Mouse (Mus musculus) limb, embryonic 15.5 days (tissue): ENCODE results near the gene Patz1. TPM values are rescaled to one million over a fixed set of nuclear protein-coding genes. Genes with fewer than 3 reads are reported as not detected.
A peak's percentile ranks its signal among the peaks of the same experiment; 100 is the strongest.

Experiments used
- ATAC-seq: fragments of 200-750 bp; cut with Nextera tagmentation; 2 replicates; pipeline ENCODE4 v1.8.0; 2017; ENCODE audit warnings: low read depth, moderate TSS enrichment; ENCODE audit not compliant: insufficient number of reproducible peaks, low FRiP score, low TSS enrichment
- H3K27ac ChIP-seq: fragments of 300-500 bp; sonication (generic); 2 replicates; pipeline ENCODE4 v1.5.1; 2015; ENCODE audit warnings: moderate library complexity, mild to moderate bottlenecking, inconsistent platforms
- H3K27me3 ChIP-seq: fragments of 300-500 bp; sonication (generic); 2 replicates; pipeline ENCODE4 v1.6.1; 2015; ENCODE audit warnings: inconsistent platforms
- H3K36me3 ChIP-seq: fragments of 300-500 bp; sonication (generic); 2 replicates; pipeline ENCODE4 v1.6.1; 2015; ENCODE audit warnings: inconsistent platforms
- H3K4me1 ChIP-seq: fragments of 300-500 bp; sonication (generic); 2 replicates; pipeline ENCODE4 v1.6.1; 2015; ENCODE audit warnings: inconsistent platforms
- H3K4me2 ChIP-seq: fragments of 300-500 bp; sonication (generic); 2 replicates; pipeline ENCODE4 v1.6.1; 2015; ENCODE audit warnings: mild to moderate bottlenecking, inconsistent platforms
- H3K4me3 ChIP-seq: fragments of 300-500 bp; sonication (generic); 2 replicates; pipeline ENCODE4 v1.5.1; 2015; ENCODE audit warnings: mild to moderate bottlenecking, inconsistent platforms
- H3K9ac ChIP-seq: fragments of 300-500 bp; sonication (generic); 2 replicates; pipeline ENCODE4 v1.6.1; 2015; ENCODE audit warnings: inconsistent platforms
- H3K9me3 ChIP-seq: fragments of 300-500 bp; sonication (generic); 2 replicates; pipeline ENCODE4 v1.6.1; 2016; ENCODE audit warnings: inconsistent platforms
- WGBS: fragments of 180-500 bp; shearing (Covaris S2); methylation state at CpG from one replicate; pipeline ENCODE4 v1.1.7; 2015; 5-methylcytosine and 5-hydroxymethylcytosine counted together
- polyA plus RNA-seq: library from polyadenylated mRNA; unstranded; fragments of >200 nt; fragmentation: Nextera tagmentation; extraction: Ambion mirVana; gene quantifications from 2 replicates; pipeline ENCODE4 v1.2.1, GENCODE M21; 2015

Patz1 gene
- polyA plus RNA-seq, 1 experiment from 2014 or later, result 32.3 TPM

DNA sequence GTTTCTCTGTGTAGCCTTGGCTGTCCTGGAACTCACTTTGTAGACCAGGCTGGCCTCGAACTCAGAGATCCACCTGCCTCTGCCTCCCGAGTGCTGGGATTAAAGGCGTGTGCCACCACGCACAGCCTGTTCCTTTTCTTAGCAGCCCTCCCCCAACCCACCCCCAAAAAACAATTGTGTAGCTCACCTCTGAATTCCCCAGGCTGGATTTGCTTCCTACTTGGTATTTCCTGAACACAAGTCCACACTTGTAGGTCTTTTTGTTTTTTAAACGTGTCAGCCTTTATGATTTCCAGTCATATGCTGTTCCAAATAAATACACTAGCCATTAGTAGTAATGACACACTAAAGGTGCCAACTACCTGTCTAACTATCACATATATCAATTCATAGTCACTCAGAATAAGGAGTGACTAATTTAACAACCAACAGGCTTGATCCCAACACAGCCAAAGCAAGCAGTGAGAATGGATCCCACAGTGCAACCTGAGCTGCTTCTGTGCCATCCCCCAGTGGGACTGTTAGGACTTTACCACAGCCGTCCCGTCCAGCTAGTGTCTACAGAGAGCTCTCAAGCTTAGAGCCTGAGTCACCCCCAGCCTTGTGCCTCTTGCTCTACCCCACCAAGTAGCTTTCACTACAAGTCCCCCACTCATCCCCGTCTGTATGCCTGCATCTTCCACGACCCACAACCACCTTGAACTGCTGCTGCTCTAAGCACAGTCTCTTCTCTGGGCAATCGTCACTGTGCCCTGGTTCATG, 23.1 kb downstream of the Patz1 start:
- Histone ChIP-seq H3K27me3 (no peaks in the 10 kb centered on the region), H3K36me3 (peaks cover 54% of the 10 kb centered on the region), H3K9ac (no peak overlapping the region), H3K4me2 (no peak overlapping the region), H3K4me3 (no peak overlapping the region), H3K27ac (no peak overlapping the region), H3K4me1 (no peaks in the 10 kb centered on the region; the same call in 1 of the 2 replicates), H3K9me3 (no peaks in the 10 kb centered on the region)
- 66% methylated on average over 10 of the region's 10 CpGs for WGBS
- ATAC-seq, result no peak

- Histone ChIP-seq H3K4me1 (no peaks in the 10 kb centered on the region; the same call in 1 of the 2 replicates), H3K27me3 (no peaks in the 10 kb centered on the region), H3K9me3 (no peaks in the 10 kb centered on the region), H3K4me2 (no peak overlapping the region), H3K4me3 (no peak overlapping the region), H3K9ac (no peak overlapping the region), H3K36me3 (peaks cover 44% of the 10 kb centered on the region), H3K27ac (no peak overlapping the region)
- 96% methylated on average over 1 of the region's 1 CpGs for WGBS
- no peak for ATAC-seq
Measured at GRCm38 (mm10) chr11:3313294-3313693, 24.6 kb downstream of the Patz1 start.

DNA sequence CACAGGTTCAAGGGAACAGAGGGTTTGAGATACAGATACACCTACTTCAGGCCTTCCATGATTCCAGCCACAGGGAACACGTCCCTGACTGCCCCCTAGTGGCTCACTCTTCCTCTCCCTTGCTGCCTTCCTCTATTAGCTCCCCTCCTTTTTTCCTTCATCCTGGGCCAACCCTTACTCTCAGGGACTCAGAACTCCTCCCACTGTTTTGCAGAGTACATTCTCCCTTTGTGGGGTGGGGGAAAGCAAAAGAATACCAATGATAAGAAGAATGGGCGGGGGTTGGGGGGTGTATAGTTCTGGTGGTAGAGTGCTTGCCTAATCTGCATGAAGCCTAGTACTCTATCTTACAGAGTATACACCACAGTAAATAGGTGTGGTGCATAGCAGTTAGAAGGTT, 25.5 kb downstream of the Patz1 start:
- Histone ChIP-seq H3K4me1 (no peaks in the 10 kb centered on the region; the same call in 1 of the 2 replicates), H3K4me2 (no peak overlapping the region), H3K4me3 (no peak overlapping the region), H3K36me3 (peaks cover 35% of the 10 kb centered on the region), H3K9me3 (no peaks in the 10 kb centered on the region), H3K9ac (no peak overlapping the region), H3K27ac (no peak overlapping the region), H3K27me3 (no peaks in the 10 kb centered on the region)
- 39% methylated on average over 2 of the region's 2 CpGs for WGBS
- no peak for ATAC-seq

- H3K4me3 ChIP-seq, result no peak overlapping the region
- H3K9ac ChIP-seq, result no peak overlapping the region
- no peak for ATAC-seq
- no peak overlapping the region for H3K27ac ChIP-seq
- H3K4me2 ChIP-seq, result no peak overlapping the region
- no peaks in the 10 kb centered on the region for H3K4me1 ChIP-seq
- 86% methylated on average over 3 of the region's 3 CpGs for WGBS
- H3K9me3 ChIP-seq, result no peaks in the 10 kb centered on the region
- H3K27me3 ChIP-seq, result no peaks in the 10 kb centered on the region
- 0 out of 2 replicates have a peak, but pooled peaks cover 5% of the 10 kb centered on the region for H3K36me3 ChIP-seq
Measured at GRCm38 (mm10) chr11:3318286-3318685, 29.6 kb downstream of the Patz1 start.

GRCm38 (mm10) chr11:3328271-3328670, 39.6 kb downstream of the Patz1 start:
- H3K36me3 ChIP-seq, result peaks cover 3% of the 10 kb centered on the region; the same call in 1 of the 2 replicates
- H3K4me1 ChIP-seq, result peaks cover 33% of the 10 kb centered on the region
- WGBS, result 78% methylated on average over 5 of the region's 5 CpGs

GRCm38 (mm10) chr11:3328806-3329775, 40.4 kb downstream of the Patz1 start:
- H3K36me3 ChIP-seq, result peaks cover 5% of the 10 kb centered on the region; the same call in 1 of the 2 replicates
- no peak overlapping the region for H3K9ac ChIP-seq
- no peaks in the 10 kb centered on the region for H3K27me3 ChIP-seq
- peaks cover 33% of the 10 kb centered on the region for H3K4me1 ChIP-seq
- ATAC-seq, result no peak
- H3K27ac ChIP-seq, result peak overlapping the region; percentile 65
- WGBS, result 70% methylated on average over 11 of the region's 11 CpGs
- H3K4me2 ChIP-seq, result no peak overlapping the region
- no peak overlapping the region for H3K4me3 ChIP-seq
- no peaks in the 10 kb centered on the region for H3K9me3 ChIP-seq

More at GRCm38 (mm10) chr11:3328271-3328670, 39.6 kb downstream of the Patz1 start:
- Histone ChIP-seq H3K9ac (no peak overlapping the region), H3K4me3 (no peak overlapping the region), H3K9me3 (no peaks in the 10 kb centered on the region), H3K4me2 (no peak overlapping the region), H3K27me3 (no peaks in the 10 kb centered on the region), H3K27ac (no peak overlapping the region)
- ATAC-seq, result no peak

GRCm38 (mm10) chr11:3329891-3330451, 41.3 kb downstream of the Patz1 start, which contains the start of gene Pik3ip1:
Gene Pik3ip1, plus strand, starts transcription at chr11:3330401.
- Histone ChIP-seq H3K27ac (peak within 1 kb of the TSS; percentile 72), H3K9me3 (no peaks in the 10 kb centered on the region)
- no peak for ATAC-seq

DNA sequence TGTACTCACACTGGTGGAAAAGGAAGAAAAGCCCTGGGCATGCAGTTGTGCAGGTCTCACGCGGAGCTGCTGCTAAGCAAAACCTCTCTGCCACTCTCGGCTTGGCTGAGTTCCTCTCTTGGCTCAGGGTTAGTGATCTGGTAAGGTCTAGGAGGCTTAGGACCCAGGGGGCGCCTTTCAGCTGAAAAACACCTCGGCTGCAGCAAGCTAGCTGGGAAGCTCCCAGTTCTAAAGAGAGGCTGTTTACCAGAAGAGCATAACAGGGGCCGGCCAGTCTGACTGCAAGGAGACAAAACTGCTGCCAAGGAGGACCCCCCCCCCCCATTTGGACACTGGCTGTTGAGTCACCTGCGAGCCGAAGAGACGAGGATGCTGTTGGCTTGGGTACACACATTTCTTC, 41.9 kb downstream of the Patz1 start:
- Histone ChIP-seq H3K4me2 (peak overlapping the region; percentile 99), H3K9me3 (no peaks in the 10 kb centered on the region), H3K4me1 (peaks cover 44% of the 10 kb centered on the region), H3K27ac (peak overlapping the region; percentile 72), H3K36me3 (peaks cover 5% of the 10 kb centered on the region; the same call in 1 of the 2 replicates), H3K9ac (peak overlapping the region; percentile 39; the same call in 1 of the 2 replicates), H3K27me3 (no peaks in the 10 kb centered on the region), H3K4me3 (peak overlapping the region; percentile 52)
- no peak for ATAC-seq
- WGBS, result under 1% methylated on average over 9 of the region's 9 CpGs

More at GRCm38 (mm10) chr11:3329891-3330451, 41.3 kb downstream of the Patz1 start, which contains the start of gene Pik3ip1:
- H3K36me3 ChIP-seq, result peaks cover 5% of the 10 kb centered on the region; the same call in 1 of the 2 replicates
- H3K4me1 ChIP-seq, result peaks cover 38% of the 10 kb centered on the region
- no peaks in the 10 kb centered on the region for H3K27me3 ChIP-seq
- peak within 1 kb of the TSS; percentile 39; the same call in 1 of the 2 replicates for H3K9ac ChIP-seq
- H3K4me3 ChIP-seq, result peak within 1 kb of the TSS; percentile 52
- H3K4me2 ChIP-seq, result peak within 1 kb of the TSS; percentile 99

DNA sequence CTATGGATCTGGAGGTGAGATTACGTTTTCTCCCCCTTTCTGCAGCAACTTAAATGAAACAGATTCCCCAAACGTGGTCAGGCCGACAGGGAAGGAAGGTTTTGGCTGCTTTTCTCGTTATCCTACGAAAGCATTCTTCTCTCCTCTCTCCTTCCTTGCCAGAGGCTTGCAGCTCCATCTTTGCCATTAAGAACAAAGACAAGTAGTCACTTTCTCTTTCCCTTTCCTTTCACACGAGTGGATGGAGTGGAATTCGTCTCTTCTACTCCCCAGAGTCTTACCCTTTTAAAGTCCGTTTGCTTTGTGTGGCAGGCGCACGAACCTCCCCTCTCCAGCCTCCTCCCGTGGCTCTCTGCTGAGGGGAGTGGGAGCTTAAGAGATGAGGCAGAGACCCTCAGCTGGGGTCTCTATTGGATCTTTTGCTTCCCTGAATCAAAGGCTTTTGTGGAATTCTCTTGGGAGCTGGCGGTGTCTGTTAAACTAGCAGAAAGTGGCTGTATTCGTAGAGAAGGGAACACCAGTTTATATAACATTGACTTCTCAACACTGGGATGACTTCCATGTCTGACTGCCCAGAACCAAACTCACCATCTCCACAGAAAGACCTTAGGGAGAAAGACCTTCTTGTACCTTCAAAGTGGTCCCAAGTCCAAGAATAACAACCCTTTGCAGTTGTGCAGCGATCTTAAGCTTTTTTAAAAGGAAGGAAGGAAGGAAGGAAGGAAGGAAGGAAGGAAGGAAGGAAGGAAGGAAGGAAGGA, 42.5 kb downstream of the Patz1 start:
- no peak for ATAC-seq
- 3% methylated on average over 14 of the region's 14 CpGs for WGBS
- H3K9me3 ChIP-seq, result no peaks in the 10 kb centered on the region
- H3K9ac ChIP-seq, result peak overlapping the region; percentile 39; the same call in 1 of the 2 replicates
- H3K27me3 ChIP-seq, result no peaks in the 10 kb centered on the region
- peak overlapping the region; percentile 99 for H3K4me2 ChIP-seq
- H3K27ac ChIP-seq, result peak overlapping the region; percentile 72
- peak overlapping the region; percentile 52 for H3K4me3 ChIP-seq
- peaks cover 5% of the 10 kb centered on the region; the same call in 1 of the 2 replicates for H3K36me3 ChIP-seq
- peaks cover 50% of the 10 kb centered on the region for H3K4me1 ChIP-seq

- H3K4me3 ChIP-seq, result peak overlapping the region; percentile 52
- peaks cover 5% of the 10 kb centered on the region; the same call in 1 of the 2 replicates for H3K36me3 ChIP-seq
- peak overlapping the region; percentile 77 for H3K27ac ChIP-seq
- peak overlapping the region; percentile 39; the same call in 1 of the 2 replicates for H3K9ac ChIP-seq
- H3K4me1 ChIP-seq, result peaks cover 53% of the 10 kb centered on the region
- no peaks in the 10 kb centered on the region for H3K27me3 ChIP-seq
- peak overlapping the region; percentile 99 for H3K4me2 ChIP-seq
- peak; percentile 94 for ATAC-seq
- under 1% methylated on average over 73 of the region's 75 CpGs for whole genome bisulfite sequencing
- H3K9me3 ChIP-seq, result no peaks in the 10 kb centered on the region
Measured at GRCm38 (mm10) chr11:3331756-3332642, 43.3 kb downstream of the Patz1 start.
